Mouse (Mus musculus): ENCODE data around the gene Oasl1. TPM values are rescaled to one million over a fixed set of nuclear protein-coding genes. Genes with fewer than 3 reads are reported as not detected.

Oasl1 gene
- 0.32 and 0.71 TPM in 2 replicates for polyA plus RNA-seq (2012; rRNA removed)

GRCm38 (mm10) chr5:114922998-114923473, at the start of gene Oasl1:
TSS of gene Oasl1 (plus strand) at chr5:114923240.

DNA sequence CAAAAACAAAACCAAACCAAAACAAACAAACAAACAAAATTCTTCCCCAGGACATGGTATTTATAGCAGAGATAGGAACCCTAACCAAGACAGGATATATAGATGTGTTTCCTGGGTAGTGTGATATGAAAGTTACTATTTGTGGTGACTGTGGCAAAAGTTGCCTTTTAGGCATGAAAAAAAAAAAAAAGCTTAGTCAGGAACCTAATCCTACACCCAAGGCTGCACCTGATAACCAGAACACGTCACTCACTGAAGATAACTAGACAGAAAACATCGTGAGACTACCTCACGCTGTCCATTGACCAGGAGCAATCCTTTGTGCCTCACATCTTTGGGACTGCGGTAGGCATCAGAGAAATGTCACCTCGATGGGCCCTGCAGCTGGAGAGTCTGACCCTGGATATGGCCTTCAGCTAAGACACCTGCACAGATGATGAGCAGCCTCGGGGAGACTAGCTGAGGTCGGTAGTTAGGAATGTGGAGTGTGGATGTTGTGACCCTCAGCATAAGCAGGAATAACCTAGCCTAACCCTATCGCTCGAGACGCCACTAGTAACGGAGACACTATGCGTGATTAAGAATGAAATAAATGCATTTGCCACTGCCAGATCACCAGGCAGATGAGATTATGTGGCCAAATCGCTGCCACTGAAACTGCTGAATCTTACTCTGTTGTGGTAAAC, 26.2 kb upstream of the Oasl1 start, which contains the start of gene Oasl2:
Oasl2 (plus strand) TSS at position 249 of the 686 bp plus-strand sequence.

DNA sequence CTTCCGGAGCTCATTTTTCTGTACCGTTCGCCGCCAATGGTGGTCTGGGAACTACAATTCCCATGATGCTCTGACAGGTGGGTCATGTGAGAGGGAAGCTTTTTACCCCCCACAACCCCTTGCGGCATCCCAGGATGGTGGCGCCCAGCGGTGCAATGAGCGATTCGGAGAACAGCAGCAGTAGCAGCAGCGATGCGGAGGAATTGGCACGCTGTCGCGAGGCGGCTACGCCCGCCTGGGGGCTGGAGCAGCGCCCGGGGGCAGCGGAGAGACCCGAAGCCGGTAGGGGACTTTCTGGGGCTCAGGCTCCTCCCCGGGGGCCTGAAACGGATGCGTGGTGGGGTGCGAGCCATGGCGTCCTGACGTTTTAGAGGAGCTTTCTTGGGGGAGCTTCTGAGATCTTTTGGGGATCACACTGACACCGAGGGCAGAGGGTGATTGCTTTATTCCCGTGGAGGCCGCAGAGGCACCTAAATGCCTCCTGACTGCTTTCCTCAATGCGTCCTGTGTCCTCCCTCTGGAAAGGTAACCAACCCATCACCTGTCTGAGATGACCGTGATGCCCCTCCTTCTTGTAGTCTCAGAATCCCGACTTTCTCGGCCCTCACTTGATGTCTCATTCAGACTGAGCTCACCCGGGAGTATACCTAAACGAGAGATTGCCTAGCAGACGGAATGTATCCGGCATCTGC, 19.2 kb downstream of the Oasl1 start, which contains the start of gene 2210016L21Rik:
2210016L21Rik (plus strand) TSS at position 85 of the 692 bp plus-strand sequence.

GRCm38 (mm10) chr5:114970824-114971227, 47.8 kb downstream of the Oasl1 start, which contains the start of gene Hnf1a:
TSS of gene Hnf1a (minus strand) at chr5:114971094.

Other genes with a start within 250 kb of the Oasl1 start
- 20.7 and 21.5 TPM in 2 replicates for gene Gltp, start 232.3 kb upstream of the Oasl1 start, polyA plus RNA-seq (2012; rRNA removed)
- 23.3 and 23.6 TPM in 2 replicates for gene Tchp, start 215.5 kb upstream of the Oasl1 start, polyA plus RNA-seq (2012; rRNA removed)
- gene Ankrd13a, start 148.6 kb upstream of the Oasl1 start, polyA plus RNA-seq (2012; rRNA removed), result 41.3 and 44.4 TPM in 2 replicates
- 50.3 and 50.9 TPM in 2 replicates for gene Git2, start 147.7 kb upstream of the Oasl1 start, polyA plus RNA-seq (2012; rRNA removed)
- 248 and 254 TPM in 2 replicates for gene 1500011B03Rik, start 99.8 kb upstream of the Oasl1 start, polyA plus RNA-seq (2012; rRNA removed)
- gene 4930519G04Rik, start 69.6 kb upstream of the Oasl1 start, polyA plus RNA-seq (2012; rRNA removed), result not detected in 2 replicates
- gene Gm9936, start 64.6 kb upstream of the Oasl1 start, polyA plus RNA-seq (2012; rRNA removed), result 2.7 and 3.0 TPM in 2 replicates
- gene Oasl2, start 26.3 kb upstream of the Oasl1 start, polyA plus RNA-seq (2012; rRNA removed), result 5.6 and 7.2 TPM in 2 replicates
- 97.8 and 102 TPM in 2 replicates for gene 2210016L21Rik, start 18.9 kb downstream of the Oasl1 start, polyA plus RNA-seq (2012; rRNA removed)
- gene Hnf1a, start 47.9 kb downstream of the Oasl1 start, polyA plus RNA-seq (2012; rRNA removed), result not detected in 2 replicates
- 96.3 and 106 TPM in 2 replicates for gene Sppl3, start 87.9 kb downstream of the Oasl1 start, polyA plus RNA-seq (2012; rRNA removed)
- 0.21 and 0.31 TPM in 2 replicates for gene Gm10401, start 175.1 kb downstream of the Oasl1 start, polyA plus RNA-seq (2012; rRNA removed)
- 14.5 and 16.4 TPM in 2 replicates for gene Acads, start 196.1 kb downstream of the Oasl1 start, polyA plus RNA-seq (2012; rRNA removed)
- 35.1 and 37.4 TPM in 2 replicates for gene Unc119b, start 211.7 kb downstream of the Oasl1 start, polyA plus RNA-seq (2012; rRNA removed)
- gene Mlec, start 234.9 kb downstream of the Oasl1 start, polyA plus RNA-seq (2012; rRNA removed), result 61.9 and 66.2 TPM in 2 replicates